Mouse (Mus musculus) large intestine, adult 2 months (tissue): Measurements from ENCODE around the gene Tipin. TPM values are rescaled to one million over a fixed set of nuclear protein-coding genes. Genes with fewer than 3 reads are reported as not detected.
"Not testable (repeated sequence)": the region's sequence is repeated elsewhere in the genome, so short reads cannot be mapped to it uniquely, and the experiment has no call there.

Experiments
- DNase-seq: peaks from one replicate; pipeline ENCODE4 v3.0.0-alpha.2; 2012; ENCODE audit warnings: low read depth, low spot score
- WGBS: fragments of 180-500 bp; shearing (Covaris S2); methylation state at CpG from one replicate; pipeline ENCODE4 v1.1.7; 2018; 5-methylcytosine and 5-hydroxymethylcytosine counted together
- polyA plus RNA-seq: library from polyadenylated mRNA; depleted of rRNA; stranded (reverse); fragments of >200 nt; gene quantifications from 2 replicates; pipeline ENCODE4 v1.2.3, GENCODE M21; 2012

The Tipin gene
- polyA plus RNA-seq, 1 experiment, result 7.1 TPM

GRCm38 (mm10) chr9:64268196-64268595 lies 13.2 kb upstream of the Tipin start:
- no peak for DNase-seq
- 61% methylated on average over 10 of the region's 10 CpGs for WGBS

DNA sequence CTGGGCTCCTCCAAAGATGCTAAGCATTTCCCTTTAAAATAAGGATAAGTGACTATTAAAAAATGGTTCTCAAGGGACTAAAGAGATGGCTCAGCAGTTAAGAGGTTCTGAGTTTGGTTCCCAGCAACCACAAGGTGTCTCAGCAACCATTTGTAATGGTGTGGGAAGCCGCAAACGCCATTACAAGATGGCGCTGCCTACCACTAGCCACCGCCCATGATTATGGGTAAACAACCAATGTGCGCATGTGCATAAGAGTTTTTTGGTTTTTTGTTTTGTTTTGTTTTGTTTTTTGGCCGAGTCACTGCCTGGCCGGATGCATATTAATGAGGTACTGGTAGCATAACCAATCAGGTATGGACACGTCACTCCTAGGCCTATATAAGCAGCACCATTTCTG lies 12.5 kb upstream of the Tipin start:
- 91% methylated on average over 8 of the region's 8 CpGs for WGBS
- DNase-seq, result not testable (repeated sequence)

- 61% methylated on average over 3 of the region's 3 CpGs for WGBS
- DNase-seq, result no peak
These were observed 10.1 kb upstream of the Tipin start for GRCm38 (mm10) chr9:64271249-64271648.

DNA sequence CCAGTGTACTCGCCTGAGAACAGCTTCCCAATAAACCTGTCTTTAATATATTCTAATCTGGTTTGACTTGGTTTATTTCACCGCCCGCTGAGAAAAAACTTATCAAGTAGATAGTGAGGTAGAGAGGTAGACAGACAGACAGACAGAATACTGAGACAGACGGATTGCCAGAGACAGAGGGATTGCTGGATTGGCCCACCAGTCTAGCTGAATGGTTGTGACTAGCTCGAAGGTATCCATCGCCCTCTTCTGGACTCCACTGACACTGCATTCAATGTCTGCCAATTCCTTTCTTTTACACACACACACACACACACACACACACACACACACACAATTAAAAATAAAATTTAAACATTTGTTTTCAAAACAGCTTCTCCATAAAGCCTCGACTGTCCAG lies 8.8 kb upstream of the Tipin start:
- WGBS, result 40% methylated on average over 7 of the region's 7 CpGs
- no peak for DNase-seq

GRCm38 (mm10) chr9:64273757-64274156 lies 7.6 kb upstream of the Tipin start:
- 71% methylated on average over 4 of the region's 4 CpGs for WGBS
- no peak for DNase-seq

- 81% methylated on average over 4 of the region's 4 CpGs for WGBS
- no peak for DNase-seq
These were observed 7.1 kb upstream of the Tipin start for GRCm38 (mm10) chr9:64274291-64274690.

GRCm38 (mm10) chr9:64274919-64275318 lies 6.5 kb upstream of the Tipin start:
- no peak for DNase-seq
- 86% methylated on average over 1 of the region's 1 CpGs for WGBS

GRCm38 (mm10) chr9:64277706-64278105 lies 3.7 kb upstream of the Tipin start:
- 70% methylated on average over 8 of the region's 8 CpGs for WGBS

GRCm38 (mm10) chr9:64278665-64279310 lies 2.6 kb upstream of the Tipin start:
- 88% methylated on average over 6 of the region's 6 CpGs for WGBS
- no peak for DNase-seq

More at GRCm38 (mm10) chr9:64277706-64278105, 3.7 kb upstream of the Tipin start:
- peak; percentile 31 for DNase-seq

- WGBS, result under 1% methylated on average over 24 of the region's 24 CpGs
- DNase-seq, result no peak
These were observed 399 bp downstream of the Tipin start for GRCm38 (mm10) chr9:64281781-64282178.

DNA sequence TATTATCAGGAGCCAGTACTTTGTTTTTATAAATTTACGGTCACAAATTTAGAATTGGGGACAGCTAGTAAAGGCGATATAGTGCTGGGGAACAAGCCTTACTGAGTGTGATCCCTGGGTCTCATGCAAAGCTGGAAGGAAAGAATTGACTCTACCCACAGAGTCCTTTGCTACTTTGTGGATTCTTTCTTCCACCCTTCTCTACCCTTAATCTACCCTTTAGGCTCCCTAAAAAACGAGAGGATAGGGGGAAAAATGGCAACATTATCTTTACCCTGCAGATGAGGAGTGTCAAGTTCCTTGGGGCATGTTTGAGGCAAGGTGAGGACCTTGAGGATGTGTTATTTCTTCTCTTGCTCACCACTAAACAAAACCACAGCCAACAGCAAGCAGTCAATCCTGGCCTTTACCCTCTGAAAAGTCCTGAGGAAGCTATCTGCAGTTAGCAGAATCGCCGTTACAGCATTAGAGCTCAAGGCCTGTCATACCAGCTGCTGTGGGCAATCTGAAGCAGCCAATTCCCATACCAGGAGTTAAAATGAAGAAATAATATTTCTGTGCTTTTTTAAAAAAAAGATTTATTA lies 1.1 kb downstream of the Tipin start:
- 16% methylated on average over 5 of the region's 5 CpGs for whole genome bisulfite sequencing
- no peak for DNase-seq

DNA sequence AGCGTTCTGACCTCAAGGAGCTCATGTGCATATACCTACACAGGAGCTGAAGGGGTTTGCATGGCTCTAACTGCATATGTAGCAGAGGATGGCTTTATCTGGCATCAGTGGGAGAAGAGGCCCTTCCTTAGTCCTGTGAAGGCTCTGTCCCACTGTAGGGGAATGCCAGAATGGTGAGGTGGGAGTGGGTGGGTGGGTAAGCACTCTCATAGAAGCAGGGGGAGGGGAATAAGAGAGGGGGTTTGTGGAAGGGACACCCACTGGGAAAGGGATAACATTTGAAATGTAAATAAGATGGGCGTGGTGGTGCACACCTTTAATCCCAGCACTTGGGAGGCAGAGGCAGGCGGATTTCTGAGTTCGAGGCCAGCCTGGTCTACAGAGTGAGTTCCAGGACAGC lies 21.7 kb downstream of the Tipin start:
- not testable (repeated sequence) for DNase-seq
- 92% methylated on average over 4 of the region's 4 CpGs for WGBS

DNA sequence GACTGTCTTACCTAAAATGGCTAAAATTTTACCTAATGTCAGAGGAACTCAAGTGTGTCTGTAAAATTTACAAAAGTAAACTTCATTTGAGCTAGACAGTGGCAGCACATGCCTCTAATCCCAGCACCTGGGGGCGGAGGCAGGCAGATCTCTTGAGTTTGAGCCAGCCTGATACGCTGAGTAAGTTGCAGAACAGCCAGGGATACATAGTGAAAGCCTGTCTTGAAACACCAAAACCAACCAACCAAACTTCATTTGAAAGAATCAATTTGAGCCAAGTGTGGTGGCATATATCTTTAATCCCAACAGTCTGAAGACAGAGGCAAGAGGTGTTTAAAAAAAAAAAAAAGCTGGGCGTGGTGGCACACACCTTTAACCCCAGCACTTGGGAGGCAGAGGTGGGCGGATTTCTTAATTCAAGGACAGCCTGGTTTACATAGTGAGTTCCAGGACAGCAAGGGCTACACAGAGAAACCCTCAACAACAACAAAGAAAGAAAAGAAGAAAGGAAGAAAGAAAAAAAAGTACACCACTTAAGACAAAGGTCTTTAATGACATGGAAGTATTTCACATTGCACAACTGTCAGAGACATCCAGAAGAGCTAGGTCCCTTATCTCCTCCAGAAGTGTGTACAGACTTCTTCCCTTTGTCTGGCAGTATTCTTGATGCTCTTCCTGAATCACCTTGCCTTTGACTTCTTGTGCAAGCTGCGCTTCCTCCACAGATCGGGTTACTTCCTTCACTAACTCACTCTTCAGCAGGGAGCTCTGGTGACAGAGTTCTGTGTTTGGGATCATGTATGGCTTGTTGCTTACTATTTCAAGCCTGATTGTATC lies 25.3 kb downstream of the Tipin start:
- no peak for DNase-seq
- 71% methylated on average over 6 of the region's 6 CpGs for WGBS

DNA sequence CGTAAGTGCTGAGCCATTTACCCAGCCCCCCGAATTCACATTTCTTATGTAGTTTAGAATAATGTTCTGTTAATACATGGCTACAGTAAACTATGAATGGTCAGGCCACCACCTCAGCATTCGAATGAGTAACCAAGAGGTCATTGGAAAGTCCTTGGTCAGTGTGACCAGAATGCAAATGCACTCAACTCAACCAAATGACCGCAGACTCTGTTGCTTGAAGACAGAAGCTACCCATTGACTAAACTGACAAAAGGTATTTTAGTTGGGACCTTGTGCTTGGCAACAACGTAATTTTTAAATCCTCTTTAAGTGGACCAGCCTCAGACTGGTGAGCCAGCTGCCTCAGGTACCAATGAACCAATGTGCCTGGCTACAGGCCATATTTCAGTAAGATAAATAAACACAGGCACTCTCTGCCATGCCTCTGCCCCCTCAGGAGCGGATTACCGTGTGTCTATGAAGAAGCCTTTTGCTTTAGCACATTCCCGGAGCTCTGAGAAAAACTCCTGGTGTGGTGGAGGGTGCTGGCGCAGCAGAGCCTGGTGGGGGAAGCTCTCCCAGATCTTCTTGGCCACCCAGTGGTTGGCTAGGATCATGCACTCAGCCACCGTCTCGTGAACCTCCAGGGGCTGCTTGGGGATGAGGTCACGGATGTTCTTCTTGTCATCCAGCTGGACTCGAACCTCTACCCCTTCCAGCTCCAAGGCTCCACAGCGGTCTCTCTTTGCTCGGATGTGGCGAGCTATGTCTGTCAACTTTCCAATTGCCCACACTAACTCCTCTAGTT lies 29.8 kb downstream of the Tipin start:
- no peak for DNase-seq
- 79% methylated on average over 16 of the region's 16 CpGs for WGBS

DNA sequence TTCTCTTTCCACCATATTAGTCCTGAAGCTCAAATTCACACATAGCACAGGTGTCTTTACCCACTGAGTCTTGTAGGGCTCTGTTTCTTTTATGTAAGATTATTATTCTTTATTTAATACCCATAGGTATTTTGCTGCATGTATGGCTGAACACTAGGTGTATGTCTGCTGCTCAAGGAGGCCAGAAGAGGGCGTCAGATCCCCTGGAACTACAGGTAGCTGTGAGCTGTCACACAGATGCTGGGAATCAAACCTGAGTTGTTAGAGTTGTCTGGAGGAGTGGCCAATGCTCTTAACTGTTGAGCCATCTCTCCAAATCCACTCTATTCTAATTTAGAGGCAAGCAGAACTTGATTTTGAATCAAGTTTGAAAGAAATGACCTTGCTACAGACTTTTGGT lies 30.7 kb downstream of the Tipin start:
- 46% methylated on average over 1 of the region's 1 CpGs for WGBS
- no peak for DNase-seq

GRCm38 (mm10) chr9:64314696-64315095 lies 33.3 kb downstream of the Tipin start:
- 95% methylated on average over 6 of the region's 6 CpGs for WGBS
- no peak for DNase-seq

- DNase-seq, result no peak
- 95% methylated on average over 5 of the region's 5 CpGs for WGBS
These were observed 35.6 kb downstream of the Tipin start for GRCm38 (mm10) chr9:64316986-64317385.

DNA sequence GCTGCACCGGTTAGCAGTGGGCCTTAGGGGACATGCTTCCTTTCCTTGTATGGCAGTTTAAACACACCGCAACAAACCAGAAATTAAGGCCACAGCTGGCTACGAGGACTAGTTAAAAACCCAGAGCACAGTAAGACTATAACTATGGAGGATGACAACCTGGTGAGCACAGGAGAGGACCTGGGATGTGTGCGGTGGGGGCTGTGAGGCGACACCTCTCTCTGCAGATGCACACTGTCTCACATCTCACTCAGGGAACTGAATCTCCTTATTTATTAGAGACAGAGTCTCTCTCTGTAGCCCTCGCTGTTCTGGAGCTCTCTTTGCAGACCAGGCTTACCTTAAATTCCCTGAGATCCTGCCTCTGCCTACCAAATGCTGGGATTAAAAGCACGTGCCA lies 42.6 kb downstream of the Tipin start:
- DNase-seq, result no peak
- 93% methylated on average over 7 of the region's 7 CpGs for WGBS

DNA sequence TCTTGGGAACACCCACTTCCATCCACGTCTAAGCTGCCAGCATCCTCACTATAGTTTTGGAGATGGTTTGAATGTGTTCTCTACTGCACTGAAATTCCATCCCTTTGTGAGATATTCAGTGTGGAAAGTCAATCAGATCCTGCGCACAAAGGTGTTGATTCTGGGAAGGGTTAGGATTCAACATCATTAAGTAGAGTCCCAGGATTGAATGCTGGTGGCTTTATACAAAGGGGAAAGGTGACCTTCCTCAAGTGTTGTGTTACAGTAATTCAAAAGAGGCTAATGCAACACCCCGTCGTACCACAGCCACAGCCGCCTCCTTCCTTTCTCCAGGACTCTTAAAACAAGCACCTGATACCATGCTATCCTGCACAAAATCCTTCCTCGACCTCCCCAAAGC lies 54.4 kb downstream of the Tipin start:
- DNase-seq, result no peak
- 89% methylated on average over 6 of the region's 6 CpGs for whole genome bisulfite sequencing

DNA sequence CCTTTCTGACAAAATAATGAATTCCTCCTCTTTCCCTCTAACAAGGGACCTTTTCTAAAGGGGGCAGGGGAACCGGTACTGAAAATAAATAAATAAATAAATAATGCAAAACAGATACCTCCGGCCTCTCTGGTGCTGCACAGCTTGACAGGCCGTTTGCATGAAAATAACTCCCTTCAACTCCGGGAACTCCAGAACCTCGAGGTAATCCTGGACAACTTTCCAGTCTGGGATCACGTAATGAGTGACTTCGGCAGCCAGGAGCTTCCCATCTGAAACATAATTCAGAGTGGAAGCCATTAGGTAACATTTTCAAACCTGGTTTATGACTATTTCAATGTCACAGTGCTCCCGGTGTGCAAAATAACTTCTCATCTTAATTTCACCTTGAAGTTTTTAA lies 58.0 kb downstream of the Tipin start:
- DNase-seq, result no peak
- 51% methylated on average over 8 of the region's 8 CpGs for WGBS
